Mouse (Mus musculus) kidney, postnatal 0 days (tissue): Measurements from ENCODE around the gene Megf8. TPM values are rescaled to one million over a fixed set of nuclear protein-coding genes. Genes with fewer than 3 reads are reported as not detected.

ENCODE experiments used
- ATAC-seq: fragments of 200-750 bp; cut with Nextera tagmentation; replicated peaks from 2 replicates; pipeline ENCODE4 v1.8.0; 2017; ENCODE audit warnings: low read depth, moderate number of reproducible peaks, moderate TSS enrichment, moderate library complexity; ENCODE audit not compliant: low FRiP score
- DNase-seq: peaks from one replicate; pipeline ENCODE4 v3.0.0-alpha.2; 2016; ENCODE audit warnings: low spot score
- H3K27ac ChIP-seq: fragments of 300-500 bp; sonication (generic); 2 replicates; pipeline ENCODE4 v1.5.1; 2014; ENCODE audit warnings: mild to moderate bottlenecking
- H3K27me3 ChIP-seq: fragments of 300-500 bp; sonication (generic); 2 replicates; pipeline ENCODE4 v1.6.1; 2014; ENCODE audit warnings: low read length, mixed read lengths; ENCODE audit not compliant: insufficient read depth
- H3K36me3 ChIP-seq: fragments of 300-500 bp; sonication (generic); 2 replicates; pipeline ENCODE4 v1.6.1; 2014; ENCODE audit warnings: low read length, mixed read lengths; ENCODE audit not compliant: insufficient read depth
- H3K4me1 ChIP-seq: fragments of 300-500 bp; sonication (generic); replicated peaks from 2 replicates; pipeline ENCODE4 v1.6.1; 2014; ENCODE audit warnings: antibody characterized with exemption, low read length, mixed read lengths; ENCODE audit not compliant: insufficient read depth
- H3K4me2 ChIP-seq: fragments of 300-500 bp; sonication (generic); 2 replicates; pipeline ENCODE4 v1.6.1; 2014; ENCODE audit warnings: mild to moderate bottlenecking, low read length, moderate library complexity, mixed read lengths
- H3K4me3 ChIP-seq: fragments of 300-500 bp; sonication (generic); replicated peaks from 2 replicates; pipeline ENCODE4 v1.5.1; 2014; ENCODE audit warnings: low read depth, low read length
- H3K9ac ChIP-seq: fragments of 300-500 bp; sonication (generic); 2 replicates; pipeline ENCODE4 v1.6.1; 2014; ENCODE audit warnings: low read depth, low read length
- H3K9me3 ChIP-seq: fragments of 300-500 bp; sonication (generic); replicated peaks from 2 replicates; pipeline ENCODE4 v1.6.1; 2016; ENCODE audit warnings: low read length, inconsistent platforms, mixed read lengths
- CTCF ChIP-seq: IDR thresholded peaks from 2 replicates; pipeline ENCODE4 v1.5.1; 2016; ENCODE audit warnings: antibody characterized with exemption, low read depth, mild to moderate bottlenecking, moderate library complexity
- WGBS: fragments of 180-500 bp; shearing (Covaris S2); extraction: QIAGEN DNeasy Blood & Tissue Kit; methylation state at CpG from one replicate; pipeline ENCODE4 v1.1.7; 2014; 5-methylcytosine and 5-hydroxymethylcytosine counted together
- polyA plus RNA-seq: library from polyadenylated mRNA; unstranded; fragments of >200 nt; fragmentation: Nextera tagmentation; extraction: Ambion mirVana; gene quantifications from 2 replicates; pipeline ENCODE4 v1.2.1, GENCODE M21; 2015

The Megf8 gene
- polyA plus RNA-seq, 1 experiment from 2014 or later = 8.1 TPM

DNA sequence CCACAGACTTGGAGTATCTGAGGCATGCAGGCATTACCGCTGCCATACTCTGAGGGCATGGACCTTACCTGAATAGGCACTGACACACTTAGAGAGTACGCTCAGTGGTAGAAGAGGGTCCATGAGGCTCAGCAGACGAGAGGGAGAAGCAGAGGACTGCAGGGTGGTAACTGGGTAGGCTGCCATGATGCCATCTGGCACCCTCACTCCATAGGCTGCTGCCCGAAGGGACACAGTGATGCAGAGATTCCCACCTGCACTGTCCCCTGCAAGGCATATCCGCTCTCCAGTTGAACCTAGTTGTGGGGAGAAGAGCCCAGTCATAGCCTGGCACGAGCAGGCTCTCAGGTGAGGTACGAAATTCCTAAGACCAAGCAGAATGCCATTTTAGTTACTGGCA lies 66.4 kb downstream of the Megf8 start:
- Histone ChIP-seq H3K9ac (no peak overlapping the region), H3K27ac (no peak overlapping the region), H3K4me1 (no peaks in the 10 kb centered on the region; the same call in 1 of the 2 replicates), H3K9me3 (no peaks in the 10 kb centered on the region), H3K27me3 (no peaks in the 10 kb centered on the region), H3K36me3 (peaks cover 34% of the 10 kb centered on the region), H3K4me2 (no peak overlapping the region), H3K4me3 (no peak overlapping the region)
- WGBS = 93% methylated on average over 7 of the region's 7 CpGs
- TF ChIP-seq CTCF = no peak
- DNase-seq (no peak), ATAC-seq (no peak)

DNA sequence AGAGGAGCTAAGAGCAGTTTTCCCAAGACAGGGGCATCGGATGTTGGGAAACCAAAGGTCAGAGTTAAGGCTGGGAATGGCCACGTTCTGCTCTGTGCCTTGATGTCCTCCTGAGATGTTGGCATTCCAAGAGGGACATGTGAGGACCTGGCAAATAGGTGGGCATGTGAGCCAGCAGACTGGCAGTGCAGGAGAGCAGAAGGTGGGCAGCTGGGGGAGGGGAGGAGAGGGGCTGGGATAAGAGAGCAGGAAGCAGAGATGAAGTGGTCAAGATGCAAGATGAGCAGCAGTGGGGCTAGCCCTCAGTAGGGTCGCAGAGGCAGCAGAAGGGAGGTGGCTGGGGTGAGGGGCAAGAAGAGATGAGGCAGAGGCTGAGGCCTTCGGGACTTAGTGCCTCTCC lies 66.9 kb downstream of the Megf8 start:
- no peaks in the 10 kb centered on the region for H3K9me3 ChIP-seq
- no peak for ATAC-seq
- DNase-seq = no peak
- no peak overlapping the region for H3K9ac ChIP-seq
- H3K4me1 ChIP-seq = no peaks in the 10 kb centered on the region; the same call in 1 of the 2 replicates
- no peak for TF ChIP-seq CTCF
- H3K36me3 ChIP-seq = peaks cover 34% of the 10 kb centered on the region
- H3K4me2 ChIP-seq = no peak overlapping the region
- no peaks in the 10 kb centered on the region for H3K27me3 ChIP-seq
- no peak overlapping the region for H3K4me3 ChIP-seq
- 84% methylated on average over 4 of the region's 4 CpGs for WGBS
- H3K27ac ChIP-seq = no peak overlapping the region

DNA sequence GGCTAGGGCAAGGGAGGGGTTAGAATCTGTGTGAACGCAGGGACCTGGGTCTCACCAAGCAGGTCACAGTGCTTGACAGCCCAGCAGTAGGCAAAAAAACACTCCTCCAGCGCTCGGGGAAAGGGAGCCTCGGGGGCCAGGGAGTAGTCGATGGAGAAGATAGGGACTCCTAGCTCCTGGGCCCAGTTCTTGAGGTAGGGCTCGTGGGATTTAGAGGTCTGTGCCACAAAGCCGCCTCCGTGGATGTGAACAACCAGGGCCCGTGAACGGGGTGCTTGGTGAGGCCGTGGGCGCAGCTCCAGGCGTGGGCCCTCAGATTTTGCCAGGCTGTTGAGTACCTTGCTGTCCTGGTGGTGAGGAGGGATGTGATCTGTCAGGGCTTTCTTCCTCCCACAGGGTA lies 67.4 kb downstream of the Megf8 start:
- no peak overlapping the region for H3K27ac ChIP-seq
- TF ChIP-seq CTCF = no peak
- peaks cover 34% of the 10 kb centered on the region for H3K36me3 ChIP-seq
- no peak overlapping the region for H3K4me3 ChIP-seq
- WGBS = 91% methylated on average over 13 of the region's 13 CpGs
- no peak for ATAC-seq
- no peak for DNase-seq
- no peaks in the 10 kb centered on the region; the same call in 1 of the 2 replicates for H3K4me1 ChIP-seq
- no peak overlapping the region for H3K4me2 ChIP-seq
- no peaks in the 10 kb centered on the region for H3K27me3 ChIP-seq
- no peak overlapping the region for H3K9ac ChIP-seq
- H3K9me3 ChIP-seq = no peaks in the 10 kb centered on the region

DNA sequence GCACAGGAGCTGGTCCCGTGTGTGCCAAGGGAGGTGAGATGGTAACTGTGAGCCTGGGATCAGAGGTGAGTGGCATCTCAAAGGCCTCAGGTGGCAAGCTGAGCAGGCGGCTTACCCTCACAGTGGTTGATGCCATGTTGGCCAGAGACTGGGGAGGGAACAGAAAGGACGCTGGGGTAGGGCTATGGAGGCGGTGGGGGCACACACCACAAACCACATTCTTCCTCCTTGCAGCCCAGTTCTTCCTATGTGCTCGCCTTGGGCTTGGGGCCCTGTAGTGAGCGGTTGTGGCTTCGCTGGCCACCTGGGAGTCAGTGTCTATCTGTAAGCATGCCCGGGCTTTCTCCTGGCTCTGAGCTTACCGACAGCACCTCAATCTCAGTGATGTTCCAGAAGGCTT lies 67.9 kb downstream of the Megf8 start:
- no peak for ATAC-seq
- no peak overlapping the region for H3K27ac ChIP-seq
- H3K36me3 ChIP-seq = peaks cover 34% of the 10 kb centered on the region
- TF ChIP-seq CTCF = no peak
- no peak overlapping the region for H3K4me2 ChIP-seq
- H3K4me3 ChIP-seq = no peak overlapping the region
- DNase-seq = no peak
- no peaks in the 10 kb centered on the region for H3K9me3 ChIP-seq
- no peaks in the 10 kb centered on the region for H3K27me3 ChIP-seq
- WGBS = 92% methylated on average over 9 of the region's 9 CpGs
- no peak overlapping the region for H3K9ac ChIP-seq
- peaks cover under 1% of the 10 kb centered on the region; the same call in 1 of the 2 replicates for H3K4me1 ChIP-seq

DNA sequence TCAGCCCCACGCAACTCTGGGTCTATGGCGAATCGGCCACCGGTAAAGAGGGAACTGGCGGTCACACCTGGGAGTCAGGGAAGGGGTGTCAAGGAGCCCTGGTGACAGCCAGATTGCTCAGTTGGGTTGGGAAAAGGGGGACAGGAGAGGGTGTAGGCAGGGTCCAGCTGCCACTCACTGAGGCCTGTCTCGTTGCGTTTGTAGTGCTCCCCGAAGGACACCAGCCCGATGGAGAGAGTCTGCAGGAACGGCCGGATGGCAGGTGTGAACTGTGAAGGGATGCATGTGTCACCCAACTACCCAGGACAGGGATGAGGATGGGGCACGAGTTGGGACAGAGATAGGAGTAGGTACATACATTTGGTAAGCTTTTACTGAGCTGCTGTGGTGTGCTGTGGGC lies 68.3 kb downstream of the Megf8 start:
- no peak for TF ChIP-seq CTCF
- peaks cover 34% of the 10 kb centered on the region for H3K36me3 ChIP-seq

DNA sequence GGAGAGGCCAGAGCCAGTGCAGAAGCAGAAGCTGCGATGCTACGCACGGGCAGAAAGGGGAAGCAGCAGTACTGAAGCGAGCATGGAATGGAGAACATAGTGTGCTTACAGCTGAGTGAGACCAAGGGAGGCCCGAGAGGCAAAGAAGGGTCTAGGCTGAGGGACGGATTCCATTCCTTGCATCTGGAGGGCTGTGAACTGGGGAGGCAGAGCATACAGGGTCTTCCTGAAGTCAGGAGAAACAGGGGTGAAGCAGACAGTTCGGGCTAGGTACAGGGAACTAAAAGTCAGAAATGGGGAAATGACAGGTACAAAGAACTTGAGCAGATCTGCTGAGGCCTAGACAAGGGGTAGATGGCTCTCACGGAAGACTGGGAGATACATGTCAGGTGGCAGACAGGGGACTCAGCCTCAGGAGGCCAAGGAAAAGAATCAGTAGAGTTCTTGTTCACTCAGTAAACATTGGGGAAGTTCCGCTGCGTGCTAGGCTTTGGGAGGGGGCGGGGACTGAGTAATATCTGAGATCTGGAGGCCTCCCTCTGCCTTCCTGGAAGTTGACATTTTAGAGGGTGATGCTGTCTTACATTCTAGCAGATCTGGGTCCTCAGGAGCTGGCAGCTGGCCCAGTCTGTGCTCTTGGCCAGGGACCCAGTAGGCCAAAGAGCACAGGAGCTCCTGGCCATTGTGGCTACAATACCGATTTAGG lies 69.0 kb downstream of the Megf8 start:
- Histone ChIP-seq H3K4me2 (no peak overlapping the region), H3K9me3 (no peaks in the 10 kb centered on the region), H3K27ac (peak overlapping the region; percentile 73), H3K27me3 (no peaks in the 10 kb centered on the region), H3K9ac (0 out of 2 replicates have a peak overlapping the region, but pooled peaks have one; percentile 18), H3K4me3 (no peak overlapping the region), H3K36me3 (peaks cover 30% of the 10 kb centered on the region), H3K4me1 (peaks cover 7% of the 10 kb centered on the region; the same call in 1 of the 2 replicates)
- no peak for TF ChIP-seq CTCF
- DNase-seq (peak; percentile 61), ATAC-seq (peak; percentile 23)
- 68% methylated on average over 12 of the region's 12 CpGs for WGBS

More for the DNA sequence above, 68.3 kb downstream of the Megf8 start:
- WGBS = 94% methylated on average over 12 of the region's 12 CpGs
- H3K27me3 ChIP-seq = no peaks in the 10 kb centered on the region
- no peak for ATAC-seq
- H3K9me3 ChIP-seq = no peaks in the 10 kb centered on the region
- no peak overlapping the region for H3K9ac ChIP-seq
- no peak overlapping the region for H3K27ac ChIP-seq
- peaks cover 5% of the 10 kb centered on the region; the same call in 1 of the 2 replicates for H3K4me1 ChIP-seq
- no peak overlapping the region for H3K4me3 ChIP-seq
- no peak for DNase-seq
- no peak overlapping the region for H3K4me2 ChIP-seq
